ENCODE assay signal across 19 mouse cellular contexts in the genomic region with DNA sequence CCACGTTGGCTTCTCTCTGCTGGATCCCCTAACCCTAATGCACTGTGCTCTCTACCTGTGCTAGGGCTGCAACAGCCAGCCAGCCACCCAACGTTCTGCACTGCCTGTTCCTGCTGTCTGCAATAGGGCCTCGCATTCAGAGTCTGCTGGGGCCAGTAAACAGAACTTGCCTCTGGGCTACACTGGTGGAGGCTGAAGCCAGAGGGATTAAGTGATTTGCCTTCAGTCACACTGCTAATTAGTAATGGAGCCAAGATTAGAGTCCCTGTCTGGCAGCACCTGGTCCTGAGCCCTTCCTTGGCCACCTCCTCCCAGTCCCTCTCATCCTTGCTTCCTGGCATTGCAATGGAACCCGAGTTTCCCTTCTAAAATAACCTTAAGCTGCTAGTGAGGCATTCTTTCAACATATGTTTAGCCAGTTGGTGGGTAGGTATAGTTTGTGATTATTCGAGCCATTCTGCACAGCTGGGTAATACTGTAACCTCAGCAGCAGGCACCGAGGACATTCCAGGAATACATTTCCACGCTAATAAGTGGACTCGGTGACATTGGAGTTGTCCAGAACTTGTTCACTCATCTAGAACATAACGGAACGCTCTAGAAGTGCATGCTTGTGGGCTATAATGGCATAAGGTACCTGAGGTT.
A peak's percentile ranks its signal among the peaks of the same experiment; 100 is the strongest.
DNase-seq lines count a peak whose midpoint lies in the region; ATAC-seq and TF ChIP-seq lines count a peak whose summit lies in the region.
"Had no signal": no experiment of that assay in that cellular context is flagged by ENCODE, and none has a peak within 500 bp of the region (broad histone marks: within the 10 kb centered on the region; RNA-seq: fewer than 3 reads in every experiment).

No protein-coding gene starts in this region.

- peak; percentile 74 for ATAC-seq in heart, postnatal 0 days (ENCODE audit: insufficient read depth, low read depth)
- 0 out of 2 replicates have a peak, but pooled peaks have one; percentile 9 for ATAC-seq in kidney, postnatal 0 days (replicated peaks; ENCODE audit: low FRiP score, low read depth)
- ATAC-seq in kidney, embryonic 16.5 days (ENCODE audit: low FRiP score, low TSS enrichment): no peak
- ATAC-seq in limb, embryonic 13.5 days (ENCODE audit: low FRiP score, low read depth): peak; percentile 72
- ATAC-seq: forebrain, embryonic 16.5 days had no signal

- no peak overlapping the region for H3K4me2 ChIP-seq in heart, postnatal 0 days (ENCODE audit: low read depth, low read length)
- no peak overlapping the region for H3K4me2 ChIP-seq in kidney, postnatal 0 days (ENCODE audit: low read length)
- H3K4me2 ChIP-seq in kidney, embryonic 16.5 days (replicated peaks; ENCODE audit: low read depth, low read length): no peak overlapping the region
- no peak overlapping the region for H3K4me2 ChIP-seq in limb, embryonic 13.5 days (replicated peaks)
- H3K4me2 ChIP-seq: embryonic facial prominence, embryonic 15.5 days; heart, embryonic 15.5 days; liver, embryonic 11.5 days; neural tube, embryonic 15.5 days had no signal

- H3K9ac ChIP-seq in heart, postnatal 0 days (replicated peaks; ENCODE audit: low read depth, low read length): no peak overlapping the region
- no peak overlapping the region for H3K9ac ChIP-seq in kidney, postnatal 0 days (ENCODE audit: low read depth, low read length)
- no peak overlapping the region for H3K9ac ChIP-seq in kidney, embryonic 16.5 days (replicated peaks; ENCODE audit: low read length)
- no peak overlapping the region for H3K9ac ChIP-seq in limb, embryonic 13.5 days
- H3K9ac ChIP-seq: embryonic facial prominence, embryonic 15.5 days; heart, embryonic 15.5 days; neural tube, embryonic 15.5 days had no signal

- TF ChIP-seq EP300 in heart, postnatal 0 days (IDR thresholded peaks at IDR 0.05; ENCODE audit: low read depth): no peak

- H3K36me3 ChIP-seq in heart, postnatal 0 days (replicated peaks; ENCODE audit: control insufficient read depth, insufficient read depth, low read length): peaks cover 28% of the 10 kb centered on the region
- peaks cover 4% of the 10 kb centered on the region; the same call in 1 of the 2 replicates for H3K36me3 ChIP-seq in kidney, postnatal 0 days (ENCODE audit: insufficient read depth, low read length)
- peaks cover 5% of the 10 kb centered on the region for H3K36me3 ChIP-seq in kidney, embryonic 16.5 days (ENCODE audit: insufficient read depth, low read length)
- peaks cover 10% of the 10 kb centered on the region for H3K36me3 ChIP-seq in limb, embryonic 13.5 days

- H3K9me3 ChIP-seq in heart, postnatal 0 days (replicated peaks; ENCODE audit: control insufficient read depth, low read length): no peaks in the 10 kb centered on the region
- H3K9me3 ChIP-seq in kidney, postnatal 0 days (replicated peaks; ENCODE audit: low read length): no peaks in the 10 kb centered on the region
- H3K9me3 ChIP-seq in kidney, embryonic 16.5 days (ENCODE audit: low read length): no peaks in the 10 kb centered on the region
- H3K9me3 ChIP-seq in limb, embryonic 13.5 days: no peaks in the 10 kb centered on the region
- H3K9me3 ChIP-seq: embryonic facial prominence, embryonic 15.5 days; heart, embryonic 15.5 days; neural tube, embryonic 15.5 days had no signal

- no peak overlapping the region for H3K4me3 ChIP-seq in heart, postnatal 0 days (ENCODE audit: low read depth, low read length)
- H3K4me3 ChIP-seq in kidney, postnatal 0 days (replicated peaks; ENCODE audit: low read depth, low read length): no peak overlapping the region
- H3K4me3 ChIP-seq in kidney, embryonic 16.5 days (ENCODE audit: low read length): no peak overlapping the region
- H3K4me3 ChIP-seq in limb, embryonic 13.5 days: no peak overlapping the region
- H3K4me3 ChIP-seq: embryonic facial prominence, embryonic 15.5 days; heart, embryonic 15.5 days; neural tube, embryonic 15.5 days had no signal

- TF ChIP-seq POLR2A in brain, embryonic 14.5 days (IDR thresholded peaks at IDR 0.05; ENCODE audit: borderline replicate concordance, extremely low read depth, insufficient read depth, insufficient read length, poor library complexity, severe bottlenecking): no peak

- no peaks in the 10 kb centered on the region for H3K27me3 ChIP-seq in heart, postnatal 0 days (ENCODE audit: control insufficient read depth, insufficient read depth, low read length)
- H3K27me3 ChIP-seq in kidney, postnatal 0 days (ENCODE audit: insufficient read depth, low read length): no peaks in the 10 kb centered on the region
- H3K27me3 ChIP-seq in kidney, embryonic 16.5 days (ENCODE audit: insufficient read depth, low read length): no peaks in the 10 kb centered on the region
- H3K27me3 ChIP-seq in limb, embryonic 13.5 days: no peaks in the 10 kb centered on the region
- H3K27me3 ChIP-seq: embryonic facial prominence, embryonic 15.5 days; heart, embryonic 15.5 days; neural tube, embryonic 15.5 days had no signal

- TF ChIP-seq CTCF in heart, postnatal 0 days (IDR thresholded peaks at IDR 0.05; ENCODE audit: low read depth): no peak
- TF ChIP-seq CTCF in kidney, postnatal 0 days (IDR thresholded peaks at IDR 0.05; ENCODE audit: low read depth): no peak
- no peak for TF ChIP-seq CTCF in brain, embryonic 14.5 days (IDR thresholded peaks at IDR 0.05; ENCODE audit: borderline replicate concordance, extremely low read depth, insufficient read depth, insufficient read length)

- intact Hi-C loops in heart, postnatal 36 days (cut with DNase I): no loop called here

- WGBS in heart, postnatal 0 days: 45% methylated on average over 10 of the region's 10 CpGs
- 66% methylated on average over 10 of the region's 10 CpGs for WGBS in kidney, postnatal 0 days
- WGBS in kidney, embryonic 16.5 days: 65% methylated on average over 10 of the region's 10 CpGs
- 60% methylated on average over 10 of the region's 10 CpGs for WGBS in limb, embryonic 13.5 days

- H3K4me1 ChIP-seq in heart, postnatal 0 days (ENCODE audit: control insufficient read depth, insufficient read depth): peaks cover 27% of the 10 kb centered on the region
- H3K4me1 ChIP-seq in kidney, postnatal 0 days (replicated peaks; ENCODE audit: insufficient read depth, low read length): peaks cover 10% of the 10 kb centered on the region
- H3K4me1 ChIP-seq in kidney, embryonic 16.5 days (ENCODE audit: insufficient read depth, low read length): peaks cover 17% of the 10 kb centered on the region
- H3K4me1 ChIP-seq in limb, embryonic 13.5 days: peaks cover 19% of the 10 kb centered on the region

- peak; percentile 32 for DNase-seq in heart, postnatal 0 days (ENCODE audit: low spot score)
- no peak for DNase-seq in heart, postnatal 36 days
- DNase-seq in kidney, postnatal 0 days (ENCODE audit: low spot score): no peak
- peak; percentile 33 for DNase-seq in brain, embryonic 14.5 days (ENCODE audit: low read depth)
- DNase-seq in cerebellum, postnatal 4 days (ENCODE audit: low spot score in 2 of 2): no peak
- DNase-seq: cerebellum, adult 9-11 months; heart, adult 18-20 months; kidney, postnatal 10 days; lung, adult 18-20 months; lung, postnatal 14 days; right cerebral cortex, postnatal 25 days; thymus, postnatal 36 days had no signal

- H3K27ac ChIP-seq in heart, postnatal 0 days (ENCODE audit: low read depth): peak overlapping the region; percentile 51; the same call in 1 of the 2 replicates
- peak overlapping the region; percentile 34; the same call in 1 of the 2 replicates for H3K27ac ChIP-seq in kidney, postnatal 0 days
- no peak overlapping the region for H3K27ac ChIP-seq in kidney, embryonic 16.5 days (ENCODE audit: low read length)
- H3K27ac ChIP-seq in limb, embryonic 13.5 days: no peak overlapping the region
- H3K27ac ChIP-seq: embryonic facial prominence, embryonic 15.5 days; heart, embryonic 15.5 days; neural tube, embryonic 15.5 days had no signal

Comparison
In these comparisons a context has a peak if more than half of its experiments do, and no peak if none do; other contexts are left out.
1. DNase-seq: peak in heart, postnatal 0 days (single experiment) and brain, embryonic 14.5 days (single experiment); none in heart, postnatal 36 days (0 of 2), kidney, postnatal 0 days (single experiment) and cerebellum, postnatal 4 days (0 of 2).
2. H3K27ac ChIP-seq: peak in heart, postnatal 0 days (single experiment) and kidney, postnatal 0 days (single experiment); none in kidney, embryonic 16.5 days (single experiment) and limb, embryonic 13.5 days (single experiment).